Mouse (Mus musculus) bone marrow macrophage, adult 2 months (primary cell): ENCODE measurements around the gene Nat8f2.

Source experiments
- CTCF ChIP-seq: IDR thresholded peaks from 2 replicates; pipeline ENCODE4 v1.5.1; 2012; ENCODE audit warnings: low read depth, mild to moderate bottlenecking, low read length, moderate library complexity
- POLR2A ChIP-seq: IDR thresholded peaks from 2 replicates; pipeline ENCODE4 v1.6.1; 2012; ENCODE audit warnings: mild to moderate bottlenecking, low read depth, low read length, borderline replicate concordance

DNA sequence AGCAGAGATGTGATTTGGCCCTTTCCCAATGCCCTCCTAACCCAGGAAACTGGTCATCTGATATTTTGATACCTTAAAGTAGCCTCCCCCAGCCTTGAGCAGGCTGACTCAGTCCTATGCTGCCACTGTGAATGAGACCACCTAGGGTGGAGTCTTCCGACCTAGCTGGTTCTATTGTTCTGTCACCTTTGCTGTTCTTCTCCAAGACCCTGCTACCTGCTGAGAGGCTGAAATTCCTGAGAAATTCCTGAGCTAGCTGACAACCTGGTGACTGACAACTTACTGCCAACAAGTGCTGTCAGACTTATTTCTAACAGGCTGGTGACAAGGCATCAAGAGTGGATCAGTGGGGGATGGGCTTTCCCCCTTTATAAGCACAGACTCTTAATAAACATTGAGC, 50.6 kb downstream of the Nat8f2 start:
- no peak for TF ChIP-seq CTCF
- TF ChIP-seq POLR2A, result no peak
